Mouse (Mus musculus) embryonic facial prominence, embryonic 11.5 days (tissue): ENCODE measurements around the gene Zzz3. TPM values are rescaled to one million over a fixed set of nuclear protein-coding genes. Genes with fewer than 3 reads are reported as not detected.

Source experiments
- ATAC-seq: fragments of 200-750 bp; cut with Nextera tagmentation; replicated peaks from 2 replicates; pipeline ENCODE4 v1.8.0; 2017; ENCODE audit warnings: low read depth; ENCODE audit not compliant: insufficient number of reproducible peaks, low FRiP score, low TSS enrichment
- DNase-seq: peaks from one replicate; pipeline ENCODE4 v3.0.0-alpha.2; 2015; ENCODE audit warnings: low spot score
- H3K27ac ChIP-seq: fragments of 300-500 bp; sonication (generic); replicated peaks from 2 replicates; pipeline ENCODE4 v1.5.1; 2014; ENCODE audit warnings: mild to moderate bottlenecking, low read depth, low read length, control low read depth
- H3K27me3 ChIP-seq: fragments of 300-500 bp; sonication (generic); 2 replicates; pipeline ENCODE4 v1.6.1; 2014; ENCODE audit warnings: mild to moderate bottlenecking, low read length, moderate library complexity, mixed read lengths; ENCODE audit not compliant: control insufficient read depth, insufficient read depth
- H3K36me3 ChIP-seq: fragments of 300-500 bp; sonication (generic); replicated peaks from 2 replicates; pipeline ENCODE4 v1.6.1; 2014; ENCODE audit warnings: low read depth, mild to moderate bottlenecking, low read length, moderate library complexity, mixed read lengths; ENCODE audit not compliant: control insufficient read depth, insufficient read depth
- H3K4me1 ChIP-seq: fragments of 300-500 bp; sonication (generic); 2 replicates; pipeline ENCODE4 v1.6.1; 2014; ENCODE audit warnings: low read length, mixed read lengths; ENCODE audit not compliant: control insufficient read depth, insufficient read depth
- H3K4me2 ChIP-seq: fragments of 300-500 bp; sonication (generic); 2 replicates; pipeline ENCODE4 v1.6.1; 2014; ENCODE audit warnings: low read depth, mild to moderate bottlenecking, control low read depth, low read length, moderate library complexity
- H3K4me3 ChIP-seq: fragments of 300-500 bp; sonication (generic); 2 replicates; pipeline ENCODE4 v1.5.1; 2014; ENCODE audit warnings: low read depth, low read length, control low read depth
- H3K9ac ChIP-seq: fragments of 300-500 bp; sonication (generic); replicated peaks from 2 replicates; pipeline ENCODE4 v1.6.1; 2014; ENCODE audit warnings: mild to moderate bottlenecking, control low read depth, low read length
- H3K9me3 ChIP-seq: fragments of 300-500 bp; sonication (generic); replicated peaks from 2 replicates; pipeline ENCODE4 v1.6.1; 2016; ENCODE audit warnings: mild to moderate bottlenecking, low read length, inconsistent platforms, mixed read lengths; ENCODE audit not compliant: control insufficient read depth
- WGBS: fragments of 180-500 bp; shearing (Covaris S2); extraction: QIAGEN DNeasy Blood & Tissue Kit; methylation state at CpG from one replicate; pipeline ENCODE4 v1.1.7; 2014; 5-methylcytosine and 5-hydroxymethylcytosine counted together
- polyA plus RNA-seq: library from polyadenylated mRNA; unstranded; fragments of >200 nt; fragmentation: Nextera tagmentation; extraction: Ambion mirVana; gene quantifications from 2 replicates; pipeline ENCODE4 v1.2.1, GENCODE M21; 2014

The Zzz3 gene
- polyA plus RNA-seq, 1 experiment from 2014 or later, result 70.9 TPM

GRCm38 (mm10) chr3:152470347-152470746 is 75.1 kb downstream of the Zzz3 start:
- no peak overlapping the region for H3K4me3 ChIP-seq
- no peaks in the 10 kb centered on the region for H3K4me1 ChIP-seq
- ATAC-seq (no peak), DNase-seq (no peak)
- no peaks in the 10 kb centered on the region for H3K36me3 ChIP-seq
- H3K4me2 ChIP-seq, result no peak overlapping the region
- H3K9ac ChIP-seq, result no peak overlapping the region
- WGBS, result 85% methylated on average over 10 of the region's 10 CpGs
- H3K27me3 ChIP-seq, result no peaks in the 10 kb centered on the region
- H3K27ac ChIP-seq, result no peak overlapping the region
- H3K9me3 ChIP-seq, result no peaks in the 10 kb centered on the region

GRCm38 (mm10) chr3:152472676-152473075 is 77.4 kb downstream of the Zzz3 start:
- 86% methylated on average over 16 of the region's 16 CpGs for WGBS
- no peak overlapping the region for H3K27ac ChIP-seq
- ATAC-seq (no peak), DNase-seq (no peak)
- H3K36me3 ChIP-seq, result no peaks in the 10 kb centered on the region
- no peaks in the 10 kb centered on the region for H3K27me3 ChIP-seq
- H3K4me3 ChIP-seq, result no peak overlapping the region
- H3K4me2 ChIP-seq, result no peak overlapping the region
- H3K4me1 ChIP-seq, result no peaks in the 10 kb centered on the region
- no peak overlapping the region for H3K9ac ChIP-seq
- no peaks in the 10 kb centered on the region for H3K9me3 ChIP-seq

DNA sequence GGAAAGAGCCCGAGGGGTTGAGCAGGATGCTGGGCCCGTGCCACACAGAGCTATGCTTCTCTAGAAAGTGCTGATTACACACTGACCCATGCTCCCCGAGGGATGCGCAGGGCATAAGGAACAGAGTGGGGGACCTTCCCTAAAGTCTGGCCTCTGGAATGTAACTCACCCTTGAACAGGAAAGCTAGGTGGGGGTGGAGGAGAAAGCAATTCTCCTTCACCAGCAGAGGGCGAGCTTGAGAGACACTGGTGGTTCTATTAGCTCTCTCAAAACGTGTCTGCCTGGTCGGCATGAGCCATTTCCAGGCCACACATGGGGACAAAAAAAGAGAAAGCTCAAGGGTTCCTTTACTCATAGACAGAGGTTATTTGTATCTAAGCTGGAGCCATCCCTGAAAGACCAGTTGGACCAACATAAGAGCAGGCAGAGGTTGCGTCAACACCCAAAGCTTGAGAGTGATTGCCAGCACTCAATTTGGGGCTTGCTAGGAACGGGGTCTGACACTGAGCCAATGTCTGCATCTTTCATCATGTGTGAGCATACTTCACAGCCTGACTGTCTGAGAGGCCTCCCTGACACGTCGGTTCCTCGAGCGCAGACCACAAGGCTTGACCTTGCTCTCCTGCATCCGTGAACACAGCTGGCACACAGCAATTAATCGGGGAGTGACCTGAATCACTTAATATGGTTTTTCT is 79.5 kb downstream of the Zzz3 start:
- Histone ChIP-seq H3K4me2 (no peak overlapping the region), H3K9me3 (no peaks in the 10 kb centered on the region), H3K4me3 (no peak overlapping the region), H3K27me3 (no peaks in the 10 kb centered on the region), H3K4me1 (0 out of 2 replicates have a peak, but pooled peaks cover 2% of the 10 kb centered on the region), H3K36me3 (no peaks in the 10 kb centered on the region), H3K9ac (no peak overlapping the region), H3K27ac (no peak overlapping the region)
- 56% methylated on average over 15 of the region's 15 CpGs for WGBS
- peak; percentile 83 for DNase-seq
- ATAC-seq, result no peak

- Histone ChIP-seq H3K27me3 (no peaks in the 10 kb centered on the region), H3K9me3 (no peaks in the 10 kb centered on the region), H3K4me2 (no peak overlapping the region), H3K27ac (no peak overlapping the region), H3K36me3 (no peaks in the 10 kb centered on the region), H3K9ac (no peak overlapping the region), H3K4me1 (0 out of 2 replicates have a peak, but pooled peaks cover 2% of the 10 kb centered on the region), H3K4me3 (no peak overlapping the region)
- DNase-seq, result no peak
- ATAC-seq, result no peak
- WGBS, result 95% methylated on average over 1 of the region's 1 CpGs
Measured at GRCm38 (mm10) chr3:152475278-152475669, 80.0 kb downstream of the Zzz3 start.

GRCm38 (mm10) chr3:152475894-152476293 is 80.6 kb downstream of the Zzz3 start:
- Histone ChIP-seq H3K27me3 (no peaks in the 10 kb centered on the region), H3K4me3 (no peak overlapping the region), H3K4me2 (no peak overlapping the region), H3K9me3 (no peaks in the 10 kb centered on the region), H3K4me1 (0 out of 2 replicates have a peak, but pooled peaks cover 2% of the 10 kb centered on the region), H3K27ac (no peak overlapping the region), H3K9ac (no peak overlapping the region), H3K36me3 (no peaks in the 10 kb centered on the region)
- DNase-seq, result no peak
- no peak for ATAC-seq
- WGBS, result 92% methylated on average over 3 of the region's 3 CpGs

GRCm38 (mm10) chr3:152477796-152478527 is 82.7 kb downstream of the Zzz3 start:
- H3K36me3 ChIP-seq, result no peaks in the 10 kb centered on the region
- H3K4me2 ChIP-seq, result peak overlapping the region; percentile 75
- peak overlapping the region; percentile 49 for H3K9ac ChIP-seq
- H3K27me3 ChIP-seq, result no peaks in the 10 kb centered on the region
- ATAC-seq (peak; percentile 61), DNase-seq (peak; percentile 73)
- H3K4me1 ChIP-seq, result 0 out of 2 replicates have a peak, but pooled peaks cover 2% of the 10 kb centered on the region
- peak overlapping the region; percentile 35 for H3K4me3 ChIP-seq
- H3K27ac ChIP-seq, result no peak overlapping the region
- WGBS, result 3% methylated on average over 23 of the region's 23 CpGs
- no peaks in the 10 kb centered on the region for H3K9me3 ChIP-seq

- Histone ChIP-seq H3K27me3 (no peaks in the 10 kb centered on the region), H3K4me1 (peaks cover 2% of the 10 kb centered on the region; the same call in 1 of the 2 replicates), H3K4me3 (peak overlapping the region; percentile 35), H3K9me3 (no peaks in the 10 kb centered on the region), H3K4me2 (peak overlapping the region; percentile 75), H3K9ac (peak overlapping the region; percentile 49), H3K36me3 (no peaks in the 10 kb centered on the region), H3K27ac (no peak overlapping the region)
- ATAC-seq (peak; percentile 64), DNase-seq (peak; percentile 73)
- 7% methylated on average over 12 of the region's 16 CpGs for WGBS
Measured at GRCm38 (mm10) chr3:152478599-152479435, 83.5 kb downstream of the Zzz3 start.
